Mouse (Mus musculus) heart, adult 2 months (tissue): Measurements from ENCODE around the gene Eea1. TPM values are rescaled to one million over a fixed set of nuclear protein-coding genes. Genes with fewer than 3 reads are reported as not detected.

Experiments
- DNase-seq, 2 experiments: peaks; one replicate each; pipeline ENCODE4 v3.0.0; 2021
- H3K27ac ChIP-seq: fragments of 200-600 bp; 2 replicates; pipeline ENCODE4 v1.8.1; 2022
- H3K27me3 ChIP-seq: fragments of 200-500 bp; 2 replicates; pipeline ENCODE4 v1.6.1; 2012; ENCODE audit warnings: mild to moderate bottlenecking, low read length, inconsistent platforms, mixed read lengths; ENCODE audit not compliant: control insufficient read depth, insufficient read depth
- H3K36me3 ChIP-seq: fragments of 200-500 bp; 2 replicates; pipeline ENCODE4 v1.6.1; 2012; ENCODE audit warnings: low read length, inconsistent platforms; ENCODE audit not compliant: control insufficient read depth, insufficient read depth
- H3K4me1 ChIP-seq: fragments of 200-500 bp; 2 replicates; pipeline ENCODE4 v1.6.1; 2011; ENCODE audit warnings: low read length; ENCODE audit not compliant: control insufficient read depth, insufficient read depth
- H3K4me3 ChIP-seq: fragments of 200-600 bp; 2 replicates; pipeline ENCODE4 v1.8.1; 2022
- H3K79me2 ChIP-seq: fragments of 200-500 bp; replicated peaks from 2 replicates; pipeline ENCODE4 v1.6.1; 2012; ENCODE audit warnings: mild to moderate bottlenecking, inconsistent platforms, low read length, moderate library complexity, mixed read lengths; ENCODE audit not compliant: control insufficient read depth, insufficient read depth
- H3K9ac ChIP-seq: fragments of 200-500 bp; 2 replicates; pipeline ENCODE4 v1.6.1; 2012; ENCODE audit warnings: low read depth, mild to moderate bottlenecking, control low read depth, inconsistent platforms, low read length, mixed read lengths
- CTCF ChIP-seq: fragments of 200-600 bp; IDR thresholded peaks from 2 replicates; pipeline ENCODE4 v1.8.1; 2022; ENCODE audit warnings: antibody characterized with exemption, mild to moderate bottlenecking, moderate library complexity
- EP300 ChIP-seq: fragments of 200-500 bp; IDR thresholded peaks from 2 replicates; pipeline ENCODE4 v1.6.1; 2011; ENCODE audit warnings: low read depth, low read length, control low read depth; ENCODE audit not compliant: insufficient read depth
- POLR2A ChIP-seq: fragments of 200-500 bp; IDR thresholded peaks from 2 replicates; pipeline ENCODE4 v1.6.1; 2011; ENCODE audit warnings: mild to moderate bottlenecking, low read depth, low read length, control low read depth; ENCODE audit not compliant: insufficient read depth
- WGBS: fragments of 180-500 bp; shearing (Covaris S2); methylation state at CpG from one replicate; pipeline ENCODE4 v1.1.7; 2018; 5-methylcytosine and 5-hydroxymethylcytosine counted together
- intact Hi-C: fragments of 180-260 bp; cut with DNase I; formaldehyde crosslinking; loops from one replicate; pipeline ENCODE4 v1.15.1; 2025
- polyA plus RNA-seq: library from polyadenylated mRNA; depleted of rRNA; stranded (reverse); fragments of >200 nt; gene quantifications from 2 replicates; pipeline ENCODE4 v1.2.3, GENCODE M21; 2012
- total RNA-seq, 2 experiments: library from RNA; stranded (reverse); gene quantifications; 2 replicates each; pipeline ENCODE4 v1.2.3; 2021

Gene Eea1
- total and polyA plus RNA-seq, 3 experiments = 3.1 to 30.9 (median 30.3) TPM

DNA sequence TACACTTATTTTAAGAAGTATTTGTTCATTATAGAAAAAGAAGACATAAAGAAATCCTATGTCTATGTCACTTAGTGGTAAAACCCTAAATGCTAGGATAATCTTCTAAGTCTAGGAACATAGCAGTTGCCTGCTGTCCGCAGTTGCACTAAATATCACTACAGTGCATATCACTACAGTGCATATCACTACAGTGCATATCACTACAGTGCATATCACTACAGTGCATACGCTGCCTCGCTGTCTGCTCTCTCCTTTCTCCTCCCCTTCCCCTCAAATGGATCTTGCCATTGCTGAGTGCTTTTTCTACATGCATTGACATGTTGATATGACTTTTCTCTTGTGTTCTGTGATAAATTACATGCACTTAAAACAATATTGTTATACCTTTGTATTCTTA is 34.0 kb downstream of the Eea1 start:
- peaks cover 10% of the 10 kb centered on the region for H3K4me1 ChIP-seq
- H3K79me2 ChIP-seq = peaks cover 2% of the 10 kb centered on the region; the same call in 1 of the 2 replicates
- peaks cover 6% of the 10 kb centered on the region for H3K36me3 ChIP-seq
- no peak overlapping the region for H3K4me3 ChIP-seq
- intact Hi-C loops = no loop called here
- TF ChIP-seq POLR2A (no peak), CTCF (no peak), EP300 (no peak)
- H3K9ac ChIP-seq = no peak overlapping the region
- 97% methylated on average over 3 of the region's 3 CpGs for WGBS
- H3K27ac ChIP-seq = no peak overlapping the region
- H3K27me3 ChIP-seq = no peaks in the 10 kb centered on the region
- DNase-seq = no peak

DNA sequence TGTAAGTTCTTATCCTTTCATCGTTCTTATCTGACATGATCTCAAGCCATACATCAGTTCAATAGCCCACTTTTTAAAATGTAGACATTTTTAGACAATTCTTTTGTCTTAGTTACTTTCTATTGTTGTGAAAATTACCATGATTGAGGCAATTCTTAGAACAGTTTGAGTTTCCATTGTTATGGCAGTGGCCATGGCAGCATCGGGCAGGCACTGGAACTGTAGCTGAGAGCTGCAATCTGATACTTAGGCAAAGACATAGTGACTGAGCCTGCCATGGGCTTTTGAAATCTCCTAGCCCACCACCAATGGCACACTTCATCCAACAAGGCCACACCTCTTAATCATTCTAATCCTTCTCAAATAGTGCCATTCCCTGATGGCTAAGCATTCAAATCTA is 36.3 kb downstream of the Eea1 start:
- Histone ChIP-seq H3K27me3 (no peaks in the 10 kb centered on the region), H3K36me3 (no peaks in the 10 kb centered on the region), H3K4me1 (peaks cover 1% of the 10 kb centered on the region), H3K9ac (no peak overlapping the region), H3K79me2 (peaks cover 2% of the 10 kb centered on the region; the same call in 1 of the 2 replicates), H3K4me3 (no peak overlapping the region), H3K27ac (no peak overlapping the region)
- WGBS = 97% methylated on average over 2 of the region's 2 CpGs
- intact Hi-C loops = no loop called here
- TF ChIP-seq EP300 = no peak
- TF ChIP-seq CTCF = no peak
- TF ChIP-seq POLR2A = no peak
- no peak for DNase-seq

DNA sequence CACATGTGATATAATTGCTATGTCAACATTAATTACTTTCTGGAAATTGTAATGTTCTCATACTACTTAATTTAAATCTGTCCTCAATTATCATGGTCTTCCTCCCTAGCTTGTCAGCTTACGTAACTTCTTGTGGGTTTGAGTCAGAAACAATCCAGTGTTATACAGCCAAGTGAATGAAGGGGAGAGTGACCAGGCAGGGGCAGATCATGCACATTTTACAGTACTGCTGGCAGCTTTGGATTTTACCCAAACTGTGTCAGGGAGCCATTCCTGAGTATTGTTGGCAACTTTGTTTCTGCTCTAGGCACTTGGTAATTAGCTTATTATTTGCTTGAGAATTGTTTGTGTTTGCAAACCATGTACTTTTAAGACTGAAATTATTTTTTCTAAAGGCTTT is 49.3 kb downstream of the Eea1 start:
- H3K4me3 ChIP-seq = no peak overlapping the region
- H3K27ac ChIP-seq = no peak overlapping the region
- no peaks in the 10 kb centered on the region for H3K27me3 ChIP-seq
- H3K79me2 ChIP-seq = peaks cover 2% of the 10 kb centered on the region; the same call in 1 of the 2 replicates
- intact Hi-C loops = no loop called here
- WGBS = 79% methylated on average over 1 of the region's 1 CpGs
- no peak for DNase-seq
- H3K36me3 ChIP-seq = no peaks in the 10 kb centered on the region; the same call in 1 of the 2 replicates
- H3K4me1 ChIP-seq = peaks cover 1% of the 10 kb centered on the region; the same call in 1 of the 2 replicates
- no peak for TF ChIP-seq EP300
- no peak for TF ChIP-seq CTCF
- TF ChIP-seq POLR2A = no peak
- no peak overlapping the region for H3K9ac ChIP-seq

DNA sequence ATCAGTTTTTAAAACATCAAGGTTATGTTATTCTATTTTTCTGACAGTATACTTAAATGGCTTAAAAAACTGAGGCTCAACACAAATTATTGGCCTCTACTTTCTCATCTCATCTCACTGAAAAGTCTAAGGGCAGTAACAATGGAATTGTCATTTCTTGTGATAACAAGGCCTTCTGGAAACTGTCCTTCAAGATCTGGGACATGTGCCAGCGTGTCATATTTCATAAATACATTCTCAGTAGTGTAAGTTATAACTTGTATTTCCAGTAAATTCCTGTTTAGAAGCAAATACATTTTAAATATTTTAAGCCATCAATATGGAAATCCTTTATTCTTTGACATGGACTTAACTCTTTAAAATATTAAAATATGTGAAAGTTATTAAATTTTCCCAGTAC is 50.7 kb downstream of the Eea1 start:
- no peak overlapping the region for H3K27ac ChIP-seq
- H3K4me3 ChIP-seq = no peak overlapping the region
- H3K4me1 ChIP-seq = peaks cover 1% of the 10 kb centered on the region; the same call in 1 of the 2 replicates
- 47% methylated on average over 1 of the region's 1 CpGs for WGBS
- no peaks in the 10 kb centered on the region for H3K27me3 ChIP-seq
- intact Hi-C loops = no loop called here
- TF ChIP-seq EP300 (no peak), POLR2A (no peak), CTCF (no peak)
- H3K79me2 ChIP-seq = peaks cover 2% of the 10 kb centered on the region; the same call in 1 of the 2 replicates
- DNase-seq = no peak
- H3K36me3 ChIP-seq = no peaks in the 10 kb centered on the region; the same call in 1 of the 2 replicates
- no peak overlapping the region for H3K9ac ChIP-seq

DNA sequence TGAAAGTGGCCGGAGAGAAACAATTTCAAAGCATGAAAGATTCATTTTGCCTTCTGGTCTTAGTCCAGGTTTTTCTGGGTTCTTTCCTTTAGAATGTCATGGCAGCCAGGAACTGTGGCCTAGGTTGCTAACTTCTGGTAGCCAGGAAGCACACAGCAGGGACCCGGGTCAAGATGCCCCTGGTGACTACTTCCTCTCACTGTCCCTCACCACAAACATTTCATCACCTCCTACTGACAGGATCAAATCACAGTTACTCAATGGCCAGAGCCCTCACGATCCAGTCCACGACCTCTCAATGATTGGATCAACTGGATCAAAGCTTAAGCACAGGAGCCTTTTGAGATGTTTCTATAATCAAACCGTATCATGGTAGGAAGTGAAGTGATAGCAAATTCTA is 60.5 kb downstream of the Eea1 start:
- no peak for DNase-seq
- no peaks in the 10 kb centered on the region for H3K4me1 ChIP-seq
- 69% methylated on average over 5 of the region's 5 CpGs for WGBS
- no peaks in the 10 kb centered on the region for H3K36me3 ChIP-seq
- no peaks in the 10 kb centered on the region for H3K79me2 ChIP-seq
- no peak overlapping the region for H3K9ac ChIP-seq
- intact Hi-C loops = no loop called here
- no peaks in the 10 kb centered on the region for H3K27me3 ChIP-seq
- H3K27ac ChIP-seq = no peak overlapping the region
- H3K4me3 ChIP-seq = no peak overlapping the region
- TF ChIP-seq POLR2A (no peak), CTCF (no peak), EP300 (no peak)

DNA sequence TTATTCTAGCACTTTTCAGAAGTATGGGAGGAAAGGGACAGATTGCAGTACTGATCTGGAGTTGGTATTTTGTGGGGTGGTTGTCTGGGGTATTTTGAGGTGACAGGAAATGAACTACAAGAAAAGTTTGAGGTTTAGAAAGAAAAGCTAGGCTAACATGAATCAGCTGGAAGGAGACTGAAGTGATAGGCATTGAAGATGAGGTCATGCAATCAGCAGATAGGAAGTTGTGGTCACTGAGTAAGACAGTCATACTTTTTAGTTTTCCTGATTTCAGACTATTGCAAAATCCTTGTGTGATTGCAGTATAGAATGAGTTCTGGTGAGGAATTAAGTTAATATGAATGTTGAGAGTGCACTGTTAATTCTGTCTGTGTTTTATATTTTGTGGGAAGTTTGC is 75.3 kb downstream of the Eea1 start:
- 0 out of 2 replicates have a peak, but pooled peaks cover 2% of the 10 kb centered on the region for H3K36me3 ChIP-seq
- DNase-seq = no peak
- TF ChIP-seq EP300 (no peak), CTCF (no peak), POLR2A (no peak)
- H3K27me3 ChIP-seq = no peaks in the 10 kb centered on the region
- no peak overlapping the region for H3K27ac ChIP-seq
- no peaks in the 10 kb centered on the region for H3K79me2 ChIP-seq
- intact Hi-C loops = no loop called here
- H3K4me1 ChIP-seq = no peaks in the 10 kb centered on the region
- no peak overlapping the region for H3K9ac ChIP-seq
- H3K4me3 ChIP-seq = no peak overlapping the region
